Mouse (Mus musculus): ENCODE results near the gene Grid2ip.

DNA sequence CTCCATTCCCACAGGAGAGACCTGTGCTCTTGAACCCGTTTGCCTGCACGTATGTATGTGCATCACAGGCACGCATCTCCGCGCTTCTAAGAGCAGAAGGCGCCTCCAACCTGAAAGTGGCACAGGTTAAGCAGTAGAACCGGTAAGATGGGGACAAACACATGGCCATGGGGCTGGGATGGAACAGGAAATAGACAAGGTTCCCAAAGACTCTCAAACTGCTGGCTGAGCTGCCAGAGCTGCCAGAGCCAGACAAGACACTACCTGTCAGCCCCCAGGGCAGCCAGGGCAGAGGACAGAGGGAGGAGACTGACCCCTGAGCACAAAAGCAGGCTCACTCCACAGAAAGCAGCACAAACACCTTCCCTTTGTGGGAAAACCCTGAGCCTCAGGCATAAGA is 47.2 kb upstream of the Grid2ip start:
- TF ChIP-seq CTCF (IDR thresholded peaks at IDR 0.05; ENCODE audit: insufficient read depth, low read depth, low read length) (no peak), POLR2A (IDR thresholded peaks at IDR 0.05; ENCODE audit: insufficient read depth, low read depth, low read length) (no peak)

All from olfactory bulb, adult 2 months (tissue).